Mouse (Mus musculus) adrenal gland, postnatal 0 days (tissue): Measurements from ENCODE around the gene Nox3. TPM values are rescaled to one million over a fixed set of nuclear protein-coding genes. Genes with fewer than 3 reads are reported as not detected.

Experiments
- polyA plus RNA-seq: library from polyadenylated mRNA; unstranded; fragments of >200 nt; fragmentation: Nextera tagmentation; extraction: Ambion mirVana; gene quantifications from 2 replicates; pipeline ENCODE4 v1.2.1, GENCODE M21; 2015

Nox3 gene
- not detected in 2 replicates for polyA plus RNA-seq

DNA sequence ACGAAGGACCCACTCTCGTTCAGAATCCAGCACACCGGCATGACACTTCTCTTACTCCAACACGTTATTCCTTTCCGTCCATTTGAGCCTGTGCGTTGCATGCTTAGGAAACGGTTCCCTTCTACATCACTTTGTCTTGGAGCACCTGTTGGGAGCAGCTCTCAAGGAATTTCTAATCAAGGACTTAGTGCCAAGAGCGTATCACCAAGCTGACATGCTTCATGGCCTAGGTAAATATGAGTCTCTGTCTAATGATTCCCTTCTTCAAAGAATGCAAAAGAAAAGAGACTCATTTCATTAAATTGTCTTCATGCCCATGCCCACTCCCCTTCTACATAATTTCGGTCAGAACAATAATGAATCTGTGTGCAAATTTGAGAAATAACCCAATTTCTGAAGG lies at the start of gene Nox3:
Gene Nox3, minus strand, starts transcription at position 101 of the 400 bp plus-strand sequence.

Other genes with a start within 250 kb of the Nox3 start
- 0.27 and 0.36 TPM in 2 replicates for gene Cldn20, start 163.7 kb downstream of the Nox3 start, polyA plus RNA-seq
- gene Tfb1m, start 138.5 kb downstream of the Nox3 start, polyA plus RNA-seq: 11.9 and 15.2 TPM in 2 replicates